Mouse (Mus musculus): ENCODE measurements around the gene Rnf113a1.

GRCm38 (mm10) chrX:37141732-37142131, 49.3 kb upstream of the Rnf113a1 start:
- TF ChIP-seq CTCF (conservative IDR thresholded peaks at IDR 0.05; ENCODE audit: insufficient read depth, insufficient read length, low read depth, low read length), result no peak
- TF ChIP-seq POLR2A (IDR thresholded peaks at IDR 0.05; ENCODE audit: low read depth, low read length), result no peak
